Mouse (Mus musculus) hindbrain, embryonic 15.5 days (tissue): ENCODE data around the gene Gm28043. TPM values are rescaled to one million over a fixed set of nuclear protein-coding genes. Genes with fewer than 3 reads are reported as not detected.

Experiments
- ATAC-seq: fragments of 200-750 bp; cut with Nextera tagmentation; 2 replicates; pipeline ENCODE4 v1.8.0; 2017; ENCODE audit warnings: low read depth, moderate number of reproducible peaks, moderate TSS enrichment; ENCODE audit not compliant: low FRiP score
- H3K27ac ChIP-seq: fragments of 300-500 bp; sonication (generic); replicated peaks from 2 replicates; pipeline ENCODE4 v1.5.1; 2015; ENCODE audit warnings: mild to moderate bottlenecking, inconsistent platforms
- H3K27me3 ChIP-seq: fragments of 300-500 bp; sonication (generic); 2 replicates; pipeline ENCODE4 v1.6.1; 2015; ENCODE audit warnings: control low read depth, inconsistent platforms
- H3K36me3 ChIP-seq: fragments of 300-500 bp; sonication (generic); 2 replicates; pipeline ENCODE4 v1.6.1; 2015; ENCODE audit warnings: control low read depth, inconsistent platforms
- H3K4me1 ChIP-seq: fragments of 300-500 bp; sonication (generic); replicated peaks from 2 replicates; pipeline ENCODE4 v1.6.1; 2015; ENCODE audit warnings: control low read depth, inconsistent platforms
- H3K4me2 ChIP-seq: fragments of 300-500 bp; sonication (generic); 2 replicates; pipeline ENCODE4 v1.6.1; 2015; ENCODE audit warnings: moderate library complexity, mild to moderate bottlenecking, inconsistent platforms
- H3K4me3 ChIP-seq: fragments of 300-500 bp; sonication (generic); 2 replicates; pipeline ENCODE4 v1.5.1; 2015; ENCODE audit warnings: mild to moderate bottlenecking, inconsistent platforms
- H3K9ac ChIP-seq: fragments of 300-500 bp; sonication (generic); 2 replicates; pipeline ENCODE4 v1.6.1; 2015; ENCODE audit warnings: inconsistent platforms
- H3K9me3 ChIP-seq: fragments of 300-500 bp; sonication (generic); 2 replicates; pipeline ENCODE4 v1.6.1; 2016; ENCODE audit warnings: control low read depth, inconsistent platforms
- WGBS: fragments of 180-500 bp; shearing (Covaris S2); methylation state at CpG from one replicate; pipeline ENCODE4 v1.1.7; 2015; 5-methylcytosine and 5-hydroxymethylcytosine counted together
- polyA plus RNA-seq: library from polyadenylated mRNA; unstranded; fragments of >200 nt; fragmentation: Nextera tagmentation; extraction: Ambion mirVana; gene quantifications from 2 replicates; pipeline ENCODE4 v1.2.1, GENCODE M21; 2015

Gm28043 gene
- polyA plus RNA-seq, 1 experiment from 2014 or later = 3.3 TPM

DNA sequence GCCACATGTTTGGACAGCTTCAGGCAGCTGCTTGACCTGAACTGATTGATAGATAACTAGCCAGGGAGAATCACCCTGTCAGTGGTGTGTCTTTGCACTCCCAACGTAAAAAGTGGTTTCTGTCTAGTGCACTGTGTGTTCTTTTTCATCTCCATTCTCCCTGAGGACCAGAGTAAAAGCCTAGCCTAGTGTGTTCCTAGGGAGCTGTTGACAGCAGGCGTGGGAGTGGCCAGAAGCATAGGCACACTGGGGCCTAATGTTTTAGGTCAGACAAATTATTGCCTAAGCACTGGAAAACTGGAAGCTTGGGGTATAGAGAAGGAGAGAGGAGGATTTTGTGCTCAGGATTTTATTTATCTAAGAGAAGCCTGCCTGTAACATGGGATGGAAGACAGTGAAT is 68.5 kb downstream of the Gm28043 start:
- WGBS = 69% methylated on average over 2 of the region's 2 CpGs
- Histone ChIP-seq H3K9ac (no peak overlapping the region), H3K4me3 (no peak overlapping the region), H3K9me3 (no peaks in the 10 kb centered on the region), H3K36me3 (peaks cover 63% of the 10 kb centered on the region), H3K27ac (no peak overlapping the region), H3K4me1 (peaks cover 2% of the 10 kb centered on the region; the same call in 1 of the 2 replicates), H3K4me2 (no peak overlapping the region), H3K27me3 (no peaks in the 10 kb centered on the region)
- ATAC-seq = no peak

DNA sequence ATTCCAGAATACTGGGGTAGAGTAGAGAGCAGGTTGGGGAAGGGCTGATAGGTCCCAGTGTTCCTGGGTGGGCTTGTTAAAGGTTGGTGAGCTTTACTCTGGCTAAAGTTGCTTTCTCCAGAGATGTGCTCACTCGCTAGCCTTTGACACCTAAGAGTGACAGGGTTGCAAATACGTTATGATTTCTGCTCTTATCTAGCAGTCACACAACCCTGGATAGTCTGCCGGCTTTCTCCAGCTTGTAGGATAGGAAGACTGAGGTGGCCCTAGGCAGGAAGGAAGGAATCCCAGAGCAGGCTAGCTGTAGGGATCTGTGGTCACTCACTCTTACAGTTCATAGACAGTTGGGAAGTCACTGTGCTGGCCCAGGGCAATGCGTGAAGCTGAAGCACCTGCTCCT is 69.6 kb downstream of the Gm28043 start:
- Histone ChIP-seq H3K9me3 (no peaks in the 10 kb centered on the region), H3K27ac (no peak overlapping the region), H3K4me3 (no peak overlapping the region), H3K9ac (no peak overlapping the region), H3K4me2 (no peak overlapping the region), H3K27me3 (no peaks in the 10 kb centered on the region), H3K36me3 (peaks cover 52% of the 10 kb centered on the region), H3K4me1 (peaks cover 1% of the 10 kb centered on the region; the same call in 1 of the 2 replicates)
- ATAC-seq = no peak
- 98% methylated on average over 4 of the region's 4 CpGs for WGBS

DNA sequence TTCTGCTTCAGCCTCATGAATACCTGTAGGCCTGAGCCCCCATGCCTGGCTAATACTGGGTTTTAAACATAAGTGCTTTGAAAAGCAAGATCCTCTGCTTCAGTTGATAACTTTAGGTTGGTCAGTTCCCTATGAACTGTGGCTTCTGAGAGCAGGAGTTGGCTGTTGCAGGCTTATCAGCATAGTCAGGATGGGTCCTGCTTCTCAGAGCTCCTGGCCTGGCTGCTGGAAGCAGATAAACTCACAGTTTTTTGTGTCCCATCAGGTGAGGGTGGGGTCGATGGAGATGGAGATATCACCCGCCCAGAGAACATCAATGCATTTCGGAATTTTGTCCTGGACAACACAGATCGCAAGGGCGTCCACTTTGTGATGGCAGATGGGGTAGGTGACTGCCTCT is 72.1 kb downstream of the Gm28043 start:
- H3K4me1 ChIP-seq = no peaks in the 10 kb centered on the region
- H3K9ac ChIP-seq = no peak overlapping the region
- no peak overlapping the region for H3K4me3 ChIP-seq
- no peak overlapping the region for H3K27ac ChIP-seq
- no peak overlapping the region for H3K4me2 ChIP-seq
- 96% methylated on average over 5 of the region's 5 CpGs for WGBS
- H3K9me3 ChIP-seq = no peaks in the 10 kb centered on the region
- no peak for ATAC-seq
- H3K36me3 ChIP-seq = peaks cover 61% of the 10 kb centered on the region
- H3K27me3 ChIP-seq = no peaks in the 10 kb centered on the region

DNA sequence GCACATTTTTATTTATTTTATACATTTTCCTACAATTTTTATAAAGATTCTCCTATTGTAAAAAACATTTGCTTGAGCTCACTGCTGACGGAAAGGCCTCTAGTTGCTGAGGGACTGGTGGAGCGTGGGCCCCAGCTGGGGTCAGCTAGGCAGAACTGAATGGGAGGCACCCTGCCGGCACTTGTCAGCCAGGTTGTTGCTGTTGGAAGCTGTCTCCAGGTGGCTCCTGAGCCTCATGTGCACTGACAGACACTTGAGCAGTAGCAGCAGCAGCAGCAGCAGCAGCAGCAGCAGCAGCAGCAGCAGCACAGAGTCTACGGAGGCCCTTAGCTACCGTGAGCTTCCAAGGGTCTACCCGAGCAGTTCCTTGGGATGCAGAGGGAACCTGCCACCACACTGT is 72.7 kb downstream of the Gm28043 start:
- WGBS = 67% methylated on average over 6 of the region's 6 CpGs
- H3K36me3 ChIP-seq = peaks cover 63% of the 10 kb centered on the region
- H3K4me1 ChIP-seq = no peaks in the 10 kb centered on the region
- no peak overlapping the region for H3K4me3 ChIP-seq
- no peak overlapping the region for H3K4me2 ChIP-seq
- H3K27ac ChIP-seq = no peak overlapping the region
- no peak overlapping the region for H3K9ac ChIP-seq
- ATAC-seq = no peak
- no peaks in the 10 kb centered on the region for H3K27me3 ChIP-seq
- no peaks in the 10 kb centered on the region for H3K9me3 ChIP-seq

DNA sequence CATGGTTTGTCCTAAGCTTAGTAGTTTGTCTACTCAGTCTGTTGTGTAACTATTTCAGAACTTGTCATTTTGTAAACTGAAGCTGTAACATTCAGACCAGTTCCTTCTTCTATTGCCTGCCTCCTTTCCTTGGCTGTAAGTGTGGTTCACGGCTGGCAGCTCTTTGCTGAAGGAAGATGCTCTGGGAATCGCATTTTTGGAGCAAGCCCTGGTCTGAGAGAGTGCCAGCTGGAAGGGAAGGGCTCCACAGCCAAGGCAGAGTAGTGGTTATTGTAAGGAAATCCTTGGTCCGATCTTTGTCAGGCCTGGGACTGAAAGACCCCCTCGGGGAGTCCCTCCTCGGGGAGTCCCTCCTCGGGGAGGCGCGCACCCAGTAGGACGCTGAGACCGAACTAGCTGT is 73.9 kb downstream of the Gm28043 start:
- H3K4me2 ChIP-seq = no peak overlapping the region
- no peaks in the 10 kb centered on the region for H3K4me1 ChIP-seq
- ATAC-seq = no peak
- 91% methylated on average over 10 of the region's 10 CpGs for WGBS
- no peaks in the 10 kb centered on the region for H3K27me3 ChIP-seq
- no peak overlapping the region for H3K9ac ChIP-seq
- H3K4me3 ChIP-seq = no peak overlapping the region
- H3K36me3 ChIP-seq = peaks cover 54% of the 10 kb centered on the region
- no peaks in the 10 kb centered on the region for H3K9me3 ChIP-seq
- H3K27ac ChIP-seq = no peak overlapping the region

DNA sequence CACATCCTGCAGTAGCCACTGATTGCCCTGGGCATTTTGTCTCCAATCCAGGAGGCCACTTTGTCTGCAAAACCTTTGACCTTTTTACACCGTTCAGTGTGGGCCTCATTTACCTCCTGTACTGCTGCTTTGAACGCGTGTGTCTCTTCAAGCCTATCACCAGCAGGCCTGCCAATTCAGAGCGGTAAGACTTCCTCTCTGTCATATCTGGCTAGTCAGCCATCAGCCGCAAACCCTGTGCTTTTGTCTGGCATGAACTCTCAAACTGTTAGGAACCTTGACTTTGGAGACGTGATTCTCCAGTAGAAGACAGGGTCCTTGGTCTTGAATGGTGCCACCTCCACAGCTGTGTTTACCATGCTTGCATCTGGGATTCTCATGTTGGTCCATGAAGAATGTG is 75.6 kb downstream of the Gm28043 start:
- Histone ChIP-seq H3K27ac (no peak overlapping the region), H3K27me3 (no peaks in the 10 kb centered on the region), H3K9ac (no peak overlapping the region), H3K9me3 (no peaks in the 10 kb centered on the region), H3K36me3 (peaks cover 50% of the 10 kb centered on the region), H3K4me2 (no peak overlapping the region), H3K4me3 (no peak overlapping the region), H3K4me1 (no peaks in the 10 kb centered on the region)
- no peak for ATAC-seq
- 83% methylated on average over 6 of the region's 6 CpGs for WGBS

DNA sequence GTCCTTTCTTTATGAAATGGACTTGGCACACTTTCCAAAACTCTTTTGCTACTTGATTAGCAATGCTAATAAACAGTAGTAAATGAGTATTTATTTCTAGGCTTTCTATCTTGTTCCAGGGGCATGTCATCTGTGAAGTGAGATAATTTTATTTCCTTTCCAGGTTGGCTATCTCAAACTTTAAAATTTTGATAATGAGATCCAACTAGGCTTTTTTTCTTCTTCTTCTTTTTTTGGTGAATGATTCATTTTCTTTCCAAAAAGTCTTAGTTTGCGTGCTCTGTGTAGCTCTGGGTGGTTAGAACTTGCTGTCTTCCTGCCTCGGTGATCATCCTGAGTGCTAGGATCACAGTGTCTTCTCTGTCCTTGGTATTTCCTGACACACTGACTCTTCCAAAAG is 78.2 kb downstream of the Gm28043 start:
- Histone ChIP-seq H3K36me3 (peaks cover 57% of the 10 kb centered on the region), H3K27me3 (no peaks in the 10 kb centered on the region), H3K4me2 (no peak overlapping the region), H3K9me3 (no peaks in the 10 kb centered on the region), H3K4me3 (no peak overlapping the region), H3K27ac (no peak overlapping the region), H3K4me1 (no peaks in the 10 kb centered on the region), H3K9ac (no peak overlapping the region)
- ATAC-seq = no peak
- WGBS = 90% methylated on average over 2 of the region's 2 CpGs

DNA sequence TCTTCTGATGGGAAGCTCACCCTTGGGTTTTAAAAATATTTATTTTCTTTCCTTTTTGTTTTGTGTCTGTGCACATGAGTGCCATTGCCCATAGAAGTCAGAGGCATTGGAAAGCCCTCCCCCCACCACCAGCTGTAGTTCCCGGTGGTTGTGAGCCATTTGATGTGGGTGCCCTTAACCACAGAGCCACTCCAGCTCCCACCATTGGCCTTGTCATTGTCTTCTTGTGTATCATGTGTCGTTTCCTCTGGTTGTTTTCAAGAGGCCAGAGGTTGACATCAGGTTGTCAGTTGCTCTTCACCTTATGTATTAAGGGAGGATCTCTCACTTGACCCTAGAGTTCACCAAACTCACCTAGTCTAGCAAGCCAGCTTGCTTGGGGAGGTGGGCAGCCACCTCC is 78.9 kb downstream of the Gm28043 start:
- Histone ChIP-seq H3K27me3 (no peaks in the 10 kb centered on the region), H3K4me3 (no peak overlapping the region), H3K4me2 (no peak overlapping the region), H3K4me1 (no peaks in the 10 kb centered on the region), H3K9ac (no peak overlapping the region), H3K36me3 (peaks cover 65% of the 10 kb centered on the region), H3K27ac (no peak overlapping the region), H3K9me3 (no peaks in the 10 kb centered on the region)
- 93% methylated on average over 2 of the region's 2 CpGs for WGBS
- ATAC-seq = no peak

DNA sequence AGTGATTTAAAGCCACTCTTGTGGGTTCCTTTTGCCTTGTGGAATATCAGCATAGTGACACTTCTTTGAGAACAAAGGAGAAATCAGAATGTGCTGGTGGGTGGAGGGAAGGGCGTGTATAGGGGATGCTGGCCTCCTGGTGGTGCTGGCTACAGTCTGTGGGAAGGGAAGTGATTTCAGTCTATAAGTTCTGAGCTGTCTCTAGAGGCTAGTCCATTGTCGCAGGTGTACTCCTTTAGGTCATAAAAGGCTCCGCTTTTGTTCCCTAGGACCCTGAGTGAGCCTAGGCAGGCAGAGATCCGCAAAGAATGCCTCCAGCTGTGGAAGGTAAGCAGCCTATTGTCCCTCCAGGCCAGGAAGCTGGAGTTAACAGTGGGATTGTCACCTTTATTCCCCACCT is 79.8 kb downstream of the Gm28043 start:
- Histone ChIP-seq H3K27ac (no peak overlapping the region), H3K9ac (no peak overlapping the region), H3K4me2 (no peak overlapping the region), H3K9me3 (no peaks in the 10 kb centered on the region), H3K27me3 (no peaks in the 10 kb centered on the region), H3K4me3 (no peak overlapping the region), H3K36me3 (peaks cover 72% of the 10 kb centered on the region), H3K4me1 (no peaks in the 10 kb centered on the region)
- 80% methylated on average over 4 of the region's 4 CpGs for WGBS
- ATAC-seq = no peak

DNA sequence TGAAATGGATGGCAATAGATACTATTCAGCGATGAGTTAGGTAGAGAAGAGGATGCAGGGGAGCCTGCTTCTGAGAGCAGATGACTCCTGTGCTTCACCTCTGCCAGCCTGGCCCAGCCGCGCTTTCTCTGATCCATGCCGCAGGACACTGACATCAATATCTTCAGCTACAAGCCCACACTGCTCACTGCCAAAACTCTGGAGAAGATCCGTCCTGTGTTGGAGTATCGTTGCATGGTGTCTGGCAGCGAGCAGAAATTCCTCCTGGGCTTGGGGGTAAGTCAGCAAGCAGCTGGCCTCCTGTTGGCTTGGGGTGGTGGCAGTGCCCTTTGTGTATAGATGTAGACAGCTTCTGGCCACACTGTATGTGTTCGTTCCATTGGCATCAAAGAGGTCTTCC is 82.3 kb downstream of the Gm28043 start:
- Histone ChIP-seq H3K36me3 (peaks cover 68% of the 10 kb centered on the region), H3K27ac (no peak overlapping the region), H3K4me2 (no peak overlapping the region), H3K4me1 (no peaks in the 10 kb centered on the region), H3K9me3 (no peaks in the 10 kb centered on the region), H3K4me3 (no peak overlapping the region), H3K9ac (no peak overlapping the region), H3K27me3 (no peaks in the 10 kb centered on the region)
- ATAC-seq = no peak
- 92% methylated on average over 8 of the region's 8 CpGs for WGBS

DNA sequence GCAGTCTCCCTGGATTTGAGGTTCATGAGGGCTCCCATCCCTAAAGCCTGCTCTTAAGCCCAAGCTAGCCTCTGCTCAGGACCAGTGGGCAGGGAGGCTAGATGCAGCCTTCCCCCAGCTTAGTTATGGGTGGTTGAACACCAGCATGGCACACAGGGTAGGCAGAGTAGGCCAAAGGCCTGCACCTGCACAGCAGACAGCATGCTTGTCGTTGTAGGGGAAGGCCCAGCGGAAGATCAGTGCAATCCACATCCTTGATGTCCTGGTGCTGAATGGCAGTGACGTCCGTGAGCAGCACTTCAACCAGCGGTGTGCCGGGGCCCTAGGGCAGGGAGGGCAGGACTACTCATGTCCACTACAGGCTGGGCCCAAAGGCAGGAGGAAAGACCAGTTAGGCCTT is 83.7 kb downstream of the Gm28043 start:
- H3K27ac ChIP-seq = no peak overlapping the region
- no peak overlapping the region for H3K4me3 ChIP-seq
- 87% methylated on average over 6 of the region's 6 CpGs for WGBS
- no peak overlapping the region for H3K9ac ChIP-seq
- H3K9me3 ChIP-seq = no peaks in the 10 kb centered on the region
- H3K36me3 ChIP-seq = peaks cover 68% of the 10 kb centered on the region
- H3K27me3 ChIP-seq = no peaks in the 10 kb centered on the region
- no peak overlapping the region for H3K4me2 ChIP-seq
- no peak for ATAC-seq
- peaks cover 13% of the 10 kb centered on the region for H3K4me1 ChIP-seq

DNA sequence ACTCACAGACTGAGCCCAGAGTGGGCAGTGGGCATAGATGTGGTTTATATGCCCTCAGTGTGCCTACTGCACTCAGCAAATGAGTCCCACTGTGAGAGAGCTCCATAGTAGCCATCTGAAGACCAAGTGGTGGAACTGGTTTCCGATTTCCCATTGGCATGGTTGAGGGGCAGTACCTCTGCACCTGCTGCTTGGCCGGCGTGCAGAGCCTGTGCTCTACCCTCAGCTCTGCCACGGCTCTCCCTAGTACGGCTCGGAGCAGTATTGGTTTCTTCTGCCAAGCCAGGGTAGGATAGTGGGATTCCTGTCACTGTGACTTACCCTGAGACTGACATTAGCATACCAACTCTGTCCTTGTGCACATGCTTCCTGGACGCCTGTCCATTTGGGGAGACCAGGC is 85.9 kb downstream of the Gm28043 start:
- no peaks in the 10 kb centered on the region for H3K27me3 ChIP-seq
- WGBS = 92% methylated on average over 7 of the region's 7 CpGs

DNA sequence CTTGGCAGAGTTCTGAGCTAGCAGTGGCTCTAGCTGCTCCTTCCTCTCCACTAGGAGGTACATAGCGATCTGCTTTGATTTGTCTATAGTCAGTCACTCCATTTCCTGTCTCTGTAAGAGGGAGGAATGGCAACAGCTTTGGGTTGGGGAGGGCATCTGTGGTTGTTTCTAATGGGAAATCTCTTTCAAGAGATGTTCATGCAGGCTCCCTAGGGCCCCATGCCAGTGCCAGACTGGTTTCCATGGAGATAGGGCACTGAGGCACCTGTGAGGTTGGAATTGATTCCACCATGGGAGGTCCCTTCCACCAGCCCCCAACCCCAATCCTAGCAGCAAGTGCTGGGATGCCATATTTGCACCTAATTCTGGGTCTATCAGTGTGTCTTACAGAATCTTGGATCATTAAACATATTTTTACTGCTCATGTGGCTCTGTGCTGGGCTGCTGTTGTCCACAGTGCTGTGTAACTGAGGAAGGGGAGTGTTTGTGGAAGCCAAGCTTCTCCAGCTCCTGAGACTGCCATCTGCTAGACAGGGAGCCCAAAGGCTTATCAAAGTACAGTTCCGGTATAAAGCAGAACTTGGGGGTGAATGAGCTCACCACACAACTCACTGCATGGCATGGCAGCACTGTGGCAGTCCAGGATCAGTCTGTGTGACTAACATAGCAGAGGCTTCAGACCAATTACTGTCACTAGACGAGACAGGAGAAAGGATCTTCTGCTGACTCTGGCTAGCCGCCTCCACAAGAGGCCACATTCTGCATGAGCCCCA is 88.4 kb downstream of the Gm28043 start:
- no peaks in the 10 kb centered on the region for H3K27me3 ChIP-seq
- no peak overlapping the region for H3K4me2 ChIP-seq
- ATAC-seq = no peak
- H3K9ac ChIP-seq = no peak overlapping the region
- 67% methylated on average over 4 of the region's 4 CpGs for WGBS
- H3K27ac ChIP-seq = 0 out of 2 replicates have a peak overlapping the region, but pooled peaks have one; percentile 16
- H3K9me3 ChIP-seq = no peaks in the 10 kb centered on the region
- H3K36me3 ChIP-seq = peaks cover 32% of the 10 kb centered on the region
- peaks cover 34% of the 10 kb centered on the region for H3K4me1 ChIP-seq
- H3K4me3 ChIP-seq = no peak overlapping the region

More for the DNA sequence above, 85.9 kb downstream of the Gm28043 start:
- Histone ChIP-seq H3K4me1 (peaks cover 14% of the 10 kb centered on the region), H3K36me3 (peaks cover 52% of the 10 kb centered on the region), H3K4me2 (no peak overlapping the region), H3K9ac (no peak overlapping the region), H3K9me3 (no peaks in the 10 kb centered on the region), H3K27ac (no peak overlapping the region), H3K4me3 (no peak overlapping the region)
- no peak for ATAC-seq
